Mouse (Mus musculus) hindbrain, embryonic 12.5 days (tissue): Measurements from ENCODE around the gene Bivm. TPM values are rescaled to one million over a fixed set of nuclear protein-coding genes. Genes with fewer than 3 reads are reported as not detected.
A peak's percentile ranks its signal among the peaks of the same experiment; 100 is the strongest.

Experiments
- ATAC-seq: fragments of 200-750 bp; cut with Nextera tagmentation; 2 replicates; pipeline ENCODE4 v1.8.0; 2017; ENCODE audit warnings: moderate TSS enrichment; ENCODE audit not compliant: low FRiP score
- H3K27ac ChIP-seq: fragments of 300-500 bp; sonication (generic); 2 replicates; pipeline ENCODE4 v1.5.1; 2016; ENCODE audit warnings: mild to moderate bottlenecking
- H3K27me3 ChIP-seq: fragments of 300-500 bp; sonication (generic); 2 replicates; pipeline ENCODE4 v1.6.1; 2016; ENCODE audit warnings: mild to moderate bottlenecking
- H3K36me3 ChIP-seq: fragments of 300-500 bp; sonication (generic); 2 replicates; pipeline ENCODE4 v1.6.1; 2016; ENCODE audit warnings: mild to moderate bottlenecking
- H3K4me1 ChIP-seq: fragments of 300-500 bp; sonication (generic); 2 replicates; pipeline ENCODE4 v1.6.1; 2016
- H3K4me2 ChIP-seq: fragments of 300-500 bp; sonication (generic); replicated peaks from 2 replicates; pipeline ENCODE4 v1.6.1; 2016; ENCODE audit warnings: mild to moderate bottlenecking
- H3K4me3 ChIP-seq: fragments of 300-500 bp; sonication (generic); 2 replicates; pipeline ENCODE4 v1.5.1; 2016; ENCODE audit warnings: mild to moderate bottlenecking
- H3K9ac ChIP-seq: fragments of 300-500 bp; sonication (generic); 2 replicates; pipeline ENCODE4 v1.6.1; 2016; ENCODE audit warnings: mild to moderate bottlenecking, moderate library complexity
- H3K9me3 ChIP-seq: fragments of 300-500 bp; sonication (generic); replicated peaks from 2 replicates; pipeline ENCODE4 v1.6.1; 2016; ENCODE audit warnings: mild to moderate bottlenecking
- WGBS: fragments of 180-500 bp; shearing (Covaris S2); methylation state at CpG from one replicate; pipeline ENCODE4 v1.1.7; 2016; 5-methylcytosine and 5-hydroxymethylcytosine counted together
- polyA plus RNA-seq: library from polyadenylated mRNA; unstranded; fragments of >200 nt; fragmentation: Nextera tagmentation; extraction: Ambion mirVana; gene quantifications from 2 replicates; pipeline ENCODE4 v1.2.1, GENCODE M21; 2016

The Bivm gene
- polyA plus RNA-seq, 1 experiment from 2014 or later, result 24.8 TPM

- Histone ChIP-seq H3K27me3 (no peaks in the 10 kb centered on the region), H3K9ac (no peak overlapping the region), H3K4me2 (no peak overlapping the region), H3K4me1 (peaks cover 3% of the 10 kb centered on the region; the same call in 1 of the 2 replicates), H3K4me3 (no peak overlapping the region), H3K27ac (no peak overlapping the region), H3K36me3 (peaks cover 42% of the 10 kb centered on the region), H3K9me3 (no peaks in the 10 kb centered on the region)
- 92% methylated on average over 5 of the region's 5 CpGs for WGBS
- ATAC-seq, result no peak
These were observed 24.0 kb downstream of the Bivm start for GRCm38 (mm10) chr1:44142747-44143146.

GRCm38 (mm10) chr1:44147563-44148381 lies 29.0 kb downstream of the Bivm start, which contains the start of gene Ercc5:
Ercc5 (plus strand) TSS chr1:44147744.
- WGBS, result under 1% methylated on average over 66 of the region's 66 CpGs
- 0 out of 2 replicates have a peak, but pooled peaks cover 3% of the 10 kb centered on the region for H3K9me3 ChIP-seq
- H3K27me3 ChIP-seq, result no peaks in the 10 kb centered on the region
- peak within 1 kb of the TSS; percentile 84 for H3K9ac ChIP-seq
- H3K36me3 ChIP-seq, result peaks cover 12% of the 10 kb centered on the region
- peak within 1 kb of the TSS; percentile 59 for H3K4me2 ChIP-seq
- peak; percentile 97 for ATAC-seq
- peak within 1 kb of the TSS; percentile 63 for H3K4me3 ChIP-seq
- H3K4me1 ChIP-seq, result peaks cover 3% of the 10 kb centered on the region; the same call in 1 of the 2 replicates
- H3K27ac ChIP-seq, result peak within 1 kb of the TSS; percentile 97

- Histone ChIP-seq H3K4me2 (peak overlapping the region; percentile 59), H3K36me3 (peaks cover 4% of the 10 kb centered on the region; the same call in 1 of the 2 replicates), H3K9me3 (0 out of 2 replicates have a peak, but pooled peaks cover 4% of the 10 kb centered on the region), H3K4me1 (peaks cover 3% of the 10 kb centered on the region; the same call in 1 of the 2 replicates), H3K9ac (peak overlapping the region; percentile 84), H3K27ac (peak overlapping the region; percentile 97), H3K4me3 (peak overlapping the region; percentile 63), H3K27me3 (no peaks in the 10 kb centered on the region)
- 38% methylated on average over 6 of the region's 6 CpGs for WGBS
- ATAC-seq, result 0 out of 2 replicates have a peak, but pooled peaks have one; percentile 11
These were observed 29.9 kb downstream of the Bivm start for GRCm38 (mm10) chr1:44148706-44149105.

- Histone ChIP-seq H3K4me2 (no peak overlapping the region), H3K27ac (no peak overlapping the region), H3K4me3 (no peak overlapping the region), H3K9me3 (0 out of 2 replicates have a peak, but pooled peaks cover 4% of the 10 kb centered on the region), H3K36me3 (peaks cover 27% of the 10 kb centered on the region), H3K27me3 (no peaks in the 10 kb centered on the region), H3K9ac (no peak overlapping the region), H3K4me1 (no peaks in the 10 kb centered on the region)
- WGBS, result 98% methylated on average over 4 of the region's 4 CpGs
- ATAC-seq, result no peak
These were observed 36.5 kb downstream of the Bivm start for GRCm38 (mm10) chr1:44155287-44155686.

GRCm38 (mm10) chr1:44158317-44158716 lies 39.6 kb downstream of the Bivm start:
- no peak overlapping the region for H3K4me2 ChIP-seq
- no peaks in the 10 kb centered on the region for H3K27me3 ChIP-seq
- peaks cover 53% of the 10 kb centered on the region for H3K36me3 ChIP-seq
- no peaks in the 10 kb centered on the region for H3K9me3 ChIP-seq
- ATAC-seq, result no peak
- H3K4me3 ChIP-seq, result no peak overlapping the region
- 92% methylated on average over 6 of the region's 6 CpGs for WGBS
- no peak overlapping the region for H3K27ac ChIP-seq
- H3K4me1 ChIP-seq, result no peaks in the 10 kb centered on the region
- H3K9ac ChIP-seq, result no peak overlapping the region

GRCm38 (mm10) chr1:44161818-44162217 lies 43.1 kb downstream of the Bivm start:
- 98% methylated on average over 6 of the region's 6 CpGs for WGBS
- Histone ChIP-seq H3K4me2 (no peak overlapping the region), H3K4me3 (no peak overlapping the region), H3K4me1 (no peaks in the 10 kb centered on the region), H3K27me3 (no peaks in the 10 kb centered on the region), H3K27ac (no peak overlapping the region), H3K36me3 (peaks cover 82% of the 10 kb centered on the region), H3K9ac (no peak overlapping the region), H3K9me3 (no peaks in the 10 kb centered on the region)
- no peak for ATAC-seq

- no peaks in the 10 kb centered on the region for H3K9me3 ChIP-seq
- H3K4me3 ChIP-seq, result no peak overlapping the region
- 82% methylated on average over 5 of the region's 5 CpGs for WGBS
- H3K9ac ChIP-seq, result no peak overlapping the region
- H3K27me3 ChIP-seq, result no peaks in the 10 kb centered on the region
- ATAC-seq, result no peak
- H3K27ac ChIP-seq, result no peak overlapping the region
- H3K4me2 ChIP-seq, result no peak overlapping the region
- no peaks in the 10 kb centered on the region for H3K4me1 ChIP-seq
- peaks cover 88% of the 10 kb centered on the region for H3K36me3 ChIP-seq
These were observed 43.6 kb downstream of the Bivm start for GRCm38 (mm10) chr1:44162389-44162788.

- H3K27ac ChIP-seq, result no peak overlapping the region
- H3K36me3 ChIP-seq, result peaks cover 81% of the 10 kb centered on the region
- H3K27me3 ChIP-seq, result no peaks in the 10 kb centered on the region
- H3K4me3 ChIP-seq, result no peak overlapping the region
- no peak for ATAC-seq
- H3K9ac ChIP-seq, result no peak overlapping the region
- peaks cover 11% of the 10 kb centered on the region; the same call in 1 of the 2 replicates for H3K9me3 ChIP-seq
- no peak overlapping the region for H3K4me2 ChIP-seq
- H3K4me1 ChIP-seq, result no peaks in the 10 kb centered on the region
- WGBS, result 95% methylated on average over 3 of the region's 3 CpGs
These were observed 49.2 kb downstream of the Bivm start for GRCm38 (mm10) chr1:44167859-44168383.

GRCm38 (mm10) chr1:44172656-44173055 lies 53.9 kb downstream of the Bivm start:
- no peak for ATAC-seq

GRCm38 (mm10) chr1:44173903-44174302 lies 55.1 kb downstream of the Bivm start:
- 88% methylated on average over 8 of the region's 8 CpGs for WGBS
- H3K36me3 ChIP-seq, result peaks cover 82% of the 10 kb centered on the region
- no peak overlapping the region for H3K9ac ChIP-seq
- no peaks in the 10 kb centered on the region for H3K4me1 ChIP-seq
- no peak overlapping the region for H3K27ac ChIP-seq
- H3K9me3 ChIP-seq, result peaks cover 11% of the 10 kb centered on the region; the same call in 1 of the 2 replicates
- H3K27me3 ChIP-seq, result no peaks in the 10 kb centered on the region
- H3K4me2 ChIP-seq, result no peak overlapping the region
- H3K4me3 ChIP-seq, result no peak overlapping the region
- ATAC-seq, result no peak

More at GRCm38 (mm10) chr1:44172656-44173055, 53.9 kb downstream of the Bivm start:
- H3K36me3 ChIP-seq, result peaks cover 83% of the 10 kb centered on the region
- 100% methylated on average over 4 of the region's 4 CpGs for WGBS
- H3K4me2 ChIP-seq, result no peak overlapping the region
- H3K4me3 ChIP-seq, result no peak overlapping the region
- H3K9me3 ChIP-seq, result peaks cover 11% of the 10 kb centered on the region; the same call in 1 of the 2 replicates
- no peaks in the 10 kb centered on the region for H3K4me1 ChIP-seq
- H3K9ac ChIP-seq, result no peak overlapping the region
- H3K27me3 ChIP-seq, result no peaks in the 10 kb centered on the region
- H3K27ac ChIP-seq, result no peak overlapping the region

- no peaks in the 10 kb centered on the region for H3K27me3 ChIP-seq
- no peak overlapping the region for H3K4me3 ChIP-seq
- H3K36me3 ChIP-seq, result peaks cover 72% of the 10 kb centered on the region
- no peak for ATAC-seq
- H3K9me3 ChIP-seq, result no peaks in the 10 kb centered on the region
- H3K4me2 ChIP-seq, result no peak overlapping the region
- 95% methylated on average over 5 of the region's 5 CpGs for WGBS
- no peak overlapping the region for H3K27ac ChIP-seq
- H3K4me1 ChIP-seq, result no peaks in the 10 kb centered on the region
- no peak overlapping the region for H3K9ac ChIP-seq
These were observed 59.3 kb downstream of the Bivm start for GRCm38 (mm10) chr1:44178086-44178485.

GRCm38 (mm10) chr1:44186396-44186795 lies 67.6 kb downstream of the Bivm start:
- Histone ChIP-seq H3K27me3 (no peaks in the 10 kb centered on the region), H3K36me3 (peaks cover 5% of the 10 kb centered on the region), H3K4me3 (no peak overlapping the region), H3K27ac (no peak overlapping the region), H3K9ac (no peak overlapping the region), H3K4me1 (no peaks in the 10 kb centered on the region), H3K9me3 (no peaks in the 10 kb centered on the region), H3K4me2 (no peak overlapping the region)
- no peak for ATAC-seq
